Mouse (Mus musculus) kidney, adult 11 months (tissue): ENCODE data around the gene Prl8a2.

Experiments used
- DNase-seq: peaks from one replicate; pipeline ENCODE4 v3.0.0; 2022

Gene Prl8a2

GRCm38 (mm10) chr13:27345373-27345772 is at the start of gene Prl8a2:
TSS of gene Prl8a2 (plus strand) at chr13:27345673.
- no peak for DNase-seq

GRCm38 (mm10) chr13:27312334-27313225 is 32.9 kb upstream of the Prl8a2 start, which contains the start of gene Prl6a1:
TSS of gene Prl6a1 (plus strand) at chr13:27312627.
- DNase-seq = no peak

GRCm38 (mm10) chr13:27334989-27335388 is 10.5 kb upstream of the Prl8a2 start:
- no peak for DNase-seq

- no peak for DNase-seq
Measured at GRCm38 (mm10) chr13:27342733-27343275, 2.7 kb upstream of the Prl8a2 start.

- no peak for DNase-seq
Measured at GRCm38 (mm10) chr13:27390746-27391145, 45.3 kb downstream of the Prl8a2 start, which contains the start of gene Prl2b1. TSS of gene Prl2b1 (minus strand) at chr13:27390846.

- no peak for DNase-seq
Measured at GRCm38 (mm10) chr13:27399061-27399724, 53.7 kb downstream of the Prl8a2 start.
